Mouse (Mus musculus) frontal cortex, postnatal 10 days (tissue): ENCODE results near the gene Fbxo10.
A peak's percentile ranks its signal among the peaks of the same experiment; 100 is the strongest.
"Not testable (repeated sequence)": the region's sequence is repeated elsewhere in the genome, so short reads cannot be mapped to it uniquely, and the experiment has no call there.

ENCODE experiments used
- DNase-seq, 2 experiments: peaks; one replicate each; pipeline ENCODE4 v3.0.0; 2022; ENCODE audit warnings: low spot score in 2 of 2, mixed read lengths in 1 of 2

The Fbxo10 gene

GRCm38 (mm10) chr4:45084021-45084894 is at the start of gene Fbxo10:
Fbxo10 (minus strand) TSS chr4:45084604.
- peak; percentile 83 to 89 for DNase-seq

- no peak for DNase-seq
Measured at GRCm38 (mm10) chr4:45131021-45131420, 46.6 kb upstream of the Fbxo10 start.

GRCm38 (mm10) chr4:45121311-45121710 is 36.9 kb upstream of the Fbxo10 start:
- no peak for DNase-seq

GRCm38 (mm10) chr4:45108456-45109110 is 24.2 kb upstream of the Fbxo10 start:
- DNase-seq, result no peak

GRCm38 (mm10) chr4:45107601-45108277 is 23.3 kb upstream of the Fbxo10 start, which contains the start of gene Tomm5:
Tomm5 (minus strand) TSS chr4:45108114.
- DNase-seq, result peak; percentile 86 to 87

GRCm38 (mm10) chr4:45107066-45107465 is 22.7 kb upstream of the Fbxo10 start:
- no peak for DNase-seq

GRCm38 (mm10) chr4:45106409-45106808 is 22.0 kb upstream of the Fbxo10 start:
- no peak for DNase-seq

GRCm38 (mm10) chr4:45097198-45097872 is 12.9 kb upstream of the Fbxo10 start:
- peak in 1 of 2 experiments; percentile 56 for DNase-seq

GRCm38 (mm10) chr4:45084895-45085290 is 489 bp upstream of the Fbxo10 start:
- no peak for DNase-seq

GRCm38 (mm10) chr4:45083487-45083886 is 917 bp downstream of the Fbxo10 start:
- no peak for DNase-seq

GRCm38 (mm10) chr4:45082951-45083350 is 1.5 kb downstream of the Fbxo10 start:
- DNase-seq, result no peak

- DNase-seq, result not testable (repeated sequence)
Measured at GRCm38 (mm10) chr4:45081041-45081440, 3.4 kb downstream of the Fbxo10 start.

GRCm38 (mm10) chr4:45073544-45073943 is 10.9 kb downstream of the Fbxo10 start:
- no peak for DNase-seq

GRCm38 (mm10) chr4:45072261-45072973 is 12.0 kb downstream of the Fbxo10 start:
- no peak for DNase-seq

- no peak for DNase-seq
Measured at GRCm38 (mm10) chr4:45067742-45068141, 16.7 kb downstream of the Fbxo10 start.

GRCm38 (mm10) chr4:45066036-45066730 is 18.2 kb downstream of the Fbxo10 start:
- DNase-seq, result no peak

GRCm38 (mm10) chr4:45064577-45064976 is 19.8 kb downstream of the Fbxo10 start:
- DNase-seq, result no peak

GRCm38 (mm10) chr4:45063836-45064235 is 20.6 kb downstream of the Fbxo10 start:
- not testable (repeated sequence) for DNase-seq

- no peak for DNase-seq
Measured at GRCm38 (mm10) chr4:45055451-45055850, 29.0 kb downstream of the Fbxo10 start.

GRCm38 (mm10) chr4:45054862-45055261 is 29.5 kb downstream of the Fbxo10 start:
- no peak for DNase-seq
